Mouse (Mus musculus): ENCODE data around the gene Mthfd1l. TPM values are rescaled to one million over a fixed set of nuclear protein-coding genes. Genes with fewer than 3 reads are reported as not detected.
"Not testable (repeated sequence)": the region's sequence is repeated elsewhere in the genome, so short reads cannot be mapped to it uniquely, and the experiment has no call there.

Gene Mthfd1l
- total RNA-seq, 4 experiments from 2014 or later, result 0.72 to 1.9 (median 1.2) TPM

DNA sequence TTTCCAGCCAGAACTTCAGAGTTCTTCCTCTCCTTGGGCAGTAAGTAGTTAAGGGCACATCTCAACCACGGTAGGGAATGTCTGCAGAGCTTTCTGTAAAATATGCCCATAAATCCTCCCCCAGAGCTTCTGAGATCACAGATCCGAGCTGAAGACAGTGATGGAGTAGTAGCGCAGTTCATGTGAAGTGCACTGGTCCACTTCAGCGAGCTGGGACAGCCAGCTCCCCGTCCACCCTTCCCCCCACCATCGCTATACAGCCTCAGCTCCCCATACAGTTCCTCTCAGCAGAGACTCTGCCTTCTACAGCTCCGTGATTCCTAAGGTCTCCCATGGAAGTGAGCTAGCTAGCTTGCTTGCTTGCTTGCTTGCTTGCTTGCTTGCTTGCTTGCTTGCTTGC is 144.2 kb downstream of the Mthfd1l start:
- DNase-seq (ENCODE audit: low spot score), result no peak

GRCm38 (mm10) chr10:4119287-4119686 is 146.4 kb downstream of the Mthfd1l start:
- no peak for DNase-seq (ENCODE audit: low spot score)

DNA sequence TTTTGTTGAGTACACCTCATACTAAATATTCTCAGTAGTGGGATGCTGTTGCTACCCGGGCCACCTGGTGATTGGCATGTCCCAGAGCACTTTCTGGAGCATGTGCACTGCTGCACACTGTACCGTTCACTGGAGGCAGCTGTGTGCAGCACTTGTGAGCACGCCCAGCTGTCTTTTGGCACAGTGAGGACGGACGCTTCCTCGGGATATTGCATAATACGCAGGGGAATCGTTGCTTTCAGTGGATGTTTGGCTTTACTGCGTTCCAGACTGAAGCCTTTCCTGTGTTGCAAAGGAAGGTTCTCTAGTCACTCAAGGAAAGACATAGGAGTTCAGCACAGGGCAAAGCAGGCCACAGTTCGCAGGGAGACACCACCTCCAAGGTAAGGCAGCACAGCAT is 147.8 kb downstream of the Mthfd1l start:
- DNase-seq (ENCODE audit: low spot score), result peak; percentile 91

DNA sequence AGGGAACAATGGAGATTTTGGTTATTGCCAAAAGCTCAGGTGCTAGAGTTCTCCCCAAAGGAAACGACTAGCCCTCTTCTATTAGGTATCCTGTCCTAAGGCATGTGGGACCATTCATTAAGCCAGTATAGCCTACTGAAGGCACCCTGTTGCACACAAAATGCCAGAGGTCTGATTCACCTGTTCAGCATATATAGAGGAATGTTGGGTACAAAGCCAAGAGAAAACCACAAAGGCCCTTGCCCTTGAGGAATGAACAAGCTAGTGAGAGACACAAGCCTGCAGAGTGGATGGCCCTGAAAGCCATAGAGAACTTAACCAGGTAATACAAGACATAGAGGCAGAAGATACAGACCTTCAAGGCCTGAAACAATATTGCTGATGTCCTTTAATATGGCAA is 148.3 kb downstream of the Mthfd1l start:
- no peak for DNase-seq (ENCODE audit: low spot score)

- not testable (repeated sequence) for DNase-seq (ENCODE audit: low spot score)
These were observed 150.5 kb downstream of the Mthfd1l start for GRCm38 (mm10) chr10:4123280-4123945.

DNA sequence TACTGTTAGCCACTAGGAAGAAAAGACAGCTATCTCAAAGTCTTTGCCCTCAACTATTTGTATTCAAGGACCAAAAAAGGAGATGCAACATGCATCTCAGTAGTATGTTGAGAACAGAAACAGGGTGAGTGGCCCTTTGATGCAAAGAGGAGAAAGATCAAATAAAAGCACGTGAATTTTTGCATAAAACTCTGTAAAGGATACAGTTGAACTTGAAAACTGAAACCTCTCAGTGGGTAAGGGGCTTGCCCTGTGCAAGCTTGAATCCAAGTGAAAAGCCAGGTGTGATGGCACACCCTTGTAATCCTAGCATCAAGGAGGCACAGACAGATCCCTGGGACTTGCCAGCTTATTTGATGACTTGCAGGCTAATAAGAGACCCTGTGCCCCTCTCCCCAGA is 151.2 kb downstream of the Mthfd1l start:
- DNase-seq (ENCODE audit: low spot score), result no peak

GRCm38 (mm10) chr10:4125232-4125631 is 152.3 kb downstream of the Mthfd1l start:
- no peak for DNase-seq (ENCODE audit: low spot score)

DNA sequence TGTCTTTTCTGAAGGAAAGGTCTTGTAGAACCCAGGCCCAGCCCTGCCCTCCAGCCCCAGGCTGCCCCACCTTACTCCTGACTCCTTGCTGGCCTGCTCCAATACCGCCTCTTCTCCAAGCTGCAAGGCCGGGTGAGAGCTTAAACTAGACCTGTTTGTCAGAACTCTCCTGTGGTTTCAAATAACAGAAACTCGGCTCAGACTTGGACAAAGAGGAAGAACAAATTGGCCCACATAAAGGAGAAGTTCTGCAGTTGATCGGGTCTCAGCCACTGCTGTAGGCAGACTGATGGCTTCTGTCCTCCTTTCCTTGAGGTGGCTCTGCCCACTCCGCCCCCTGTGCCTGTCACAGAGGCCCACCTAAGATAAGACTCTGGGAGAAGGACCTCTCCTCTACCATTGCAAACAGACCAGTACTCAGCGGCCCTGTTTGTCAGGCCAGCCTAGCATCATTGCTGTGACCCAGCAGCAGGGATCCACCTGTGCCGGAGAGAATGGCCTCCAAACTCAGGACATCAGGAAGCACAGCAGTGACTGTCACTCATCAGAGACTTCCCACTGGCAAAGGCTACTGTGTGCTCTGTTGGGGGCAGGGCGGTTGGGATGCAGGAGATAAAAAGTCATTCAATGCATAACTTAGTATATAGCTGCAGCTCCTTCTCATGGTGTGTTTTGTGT is 153.6 kb downstream of the Mthfd1l start:
- DNase-seq (ENCODE audit: low spot score), result no peak

DNA sequence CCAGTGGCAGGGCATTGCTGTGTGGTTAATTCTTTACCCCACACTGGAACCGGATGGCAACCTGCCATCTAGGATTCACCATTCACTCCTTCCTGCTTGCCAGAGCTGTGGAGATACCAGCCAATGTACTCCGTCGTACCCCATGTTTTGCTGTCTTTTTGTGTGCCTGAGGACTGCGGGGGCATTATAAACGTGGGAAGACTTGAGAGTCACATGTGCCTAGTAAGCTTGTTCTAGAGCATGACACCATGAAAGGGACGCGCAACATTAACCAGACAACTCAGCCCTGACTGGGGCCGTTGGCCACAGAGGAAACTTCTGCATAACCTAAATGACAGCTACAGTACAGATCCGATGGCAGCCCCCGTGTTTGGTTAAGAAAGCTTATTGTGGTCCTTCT is 155.5 kb downstream of the Mthfd1l start:
- DNase-seq (ENCODE audit: low spot score), result no peak

GRCm38 (mm10) chr10:4128915-4129314 is 156.0 kb downstream of the Mthfd1l start:
- DNase-seq (ENCODE audit: low spot score), result peak; percentile 63

DNA sequence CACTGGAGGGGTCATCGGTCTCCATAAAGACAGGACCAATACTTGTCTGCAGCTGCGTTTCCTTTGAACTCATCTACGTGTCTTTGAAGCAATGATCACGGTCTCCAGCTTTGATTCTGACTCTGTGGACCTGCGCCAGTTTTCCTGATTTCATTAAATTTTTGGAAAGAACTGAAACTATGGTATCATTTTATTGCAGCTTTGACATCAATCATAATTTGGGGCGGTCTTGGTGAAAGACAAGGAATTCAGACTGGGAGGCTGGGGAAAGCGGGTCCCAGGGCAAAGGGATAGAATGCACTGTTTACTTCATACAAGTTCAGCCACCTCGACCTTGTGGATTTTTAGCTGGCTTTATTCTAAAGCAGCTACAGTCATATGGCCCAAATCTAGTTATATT is 156.5 kb downstream of the Mthfd1l start:
- no peak for DNase-seq (ENCODE audit: low spot score)

- DNase-seq (ENCODE audit: low spot score), result no peak
These were observed 157.2 kb downstream of the Mthfd1l start for GRCm38 (mm10) chr10:4130034-4130607.

GRCm38 (mm10) chr10:4132735-4133134 is 159.8 kb downstream of the Mthfd1l start:
- DNase-seq (ENCODE audit: low spot score), result no peak

DNA sequence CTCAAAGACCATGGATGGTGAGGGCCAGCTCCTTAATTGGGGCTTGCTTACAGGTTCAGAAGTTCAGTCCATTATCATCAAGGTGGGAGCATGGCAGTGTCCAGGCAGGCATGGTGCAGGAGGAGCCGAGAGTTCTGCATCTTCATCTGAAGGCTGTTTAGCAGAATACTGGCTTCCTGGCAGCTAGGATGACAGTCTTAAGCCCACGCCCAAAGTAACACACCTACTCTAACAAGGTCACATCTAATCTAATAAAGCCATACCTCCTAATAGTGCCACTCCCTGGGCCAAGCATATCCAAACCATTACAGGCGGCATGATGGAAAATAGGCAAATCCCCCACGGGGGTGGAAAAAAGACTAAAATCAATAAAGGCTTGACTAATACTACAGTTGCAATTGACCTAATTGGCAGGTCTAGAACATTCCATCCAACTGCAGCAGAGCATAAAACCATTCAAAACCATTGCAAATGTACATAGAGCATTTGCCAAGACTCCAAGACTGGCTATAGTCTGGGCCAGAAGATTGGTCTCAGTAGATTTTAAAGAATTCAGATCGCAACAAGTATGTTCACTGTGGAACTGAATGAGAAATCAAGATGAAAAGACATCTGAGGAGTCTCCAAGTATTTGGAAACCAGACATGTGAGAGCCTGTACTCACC is 162.3 kb downstream of the Mthfd1l start:
- no peak for DNase-seq (ENCODE audit: low spot score)

DNA sequence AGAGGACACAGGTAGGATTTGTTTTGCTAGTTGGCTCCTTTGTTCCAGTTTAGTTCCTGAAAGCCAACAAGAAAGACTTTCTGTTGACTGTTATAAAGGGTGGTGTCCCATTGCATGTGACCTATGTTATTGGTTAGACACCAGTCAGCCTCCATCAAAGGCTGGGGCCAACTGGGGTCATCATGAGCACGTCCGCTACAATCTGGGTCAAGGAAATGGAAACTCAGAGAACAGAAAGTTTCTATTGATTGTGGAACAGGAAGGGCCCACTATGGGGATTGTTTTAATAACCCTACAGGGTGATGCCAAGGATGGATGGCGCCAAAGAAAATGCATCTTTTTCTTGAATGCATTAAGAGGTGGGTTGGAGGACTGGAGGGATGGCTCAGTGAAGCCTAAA is 166.6 kb downstream of the Mthfd1l start:
- DNase-seq (ENCODE audit: low spot score), result no peak

DNA sequence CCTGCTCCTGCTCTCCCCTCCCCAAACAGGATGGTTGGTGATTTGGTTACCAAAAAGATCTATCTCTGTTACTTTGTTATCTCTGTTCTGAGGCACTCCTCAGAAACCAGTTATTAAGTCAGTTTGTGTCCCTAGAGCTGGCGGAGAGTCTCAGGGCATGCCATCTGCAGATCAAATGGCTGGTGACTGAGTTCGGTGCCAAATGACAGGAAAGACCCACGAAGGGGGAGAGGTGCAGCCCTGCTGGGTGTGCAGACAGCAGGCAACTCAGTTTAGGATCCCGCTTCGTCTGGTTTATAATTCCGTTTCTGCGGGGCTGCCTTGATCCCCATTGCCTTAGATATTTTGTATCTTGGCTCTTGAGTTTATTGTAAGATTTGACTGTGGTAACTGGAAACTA is 168.8 kb downstream of the Mthfd1l start:
- DNase-seq (ENCODE audit: low spot score), result no peak

DNA sequence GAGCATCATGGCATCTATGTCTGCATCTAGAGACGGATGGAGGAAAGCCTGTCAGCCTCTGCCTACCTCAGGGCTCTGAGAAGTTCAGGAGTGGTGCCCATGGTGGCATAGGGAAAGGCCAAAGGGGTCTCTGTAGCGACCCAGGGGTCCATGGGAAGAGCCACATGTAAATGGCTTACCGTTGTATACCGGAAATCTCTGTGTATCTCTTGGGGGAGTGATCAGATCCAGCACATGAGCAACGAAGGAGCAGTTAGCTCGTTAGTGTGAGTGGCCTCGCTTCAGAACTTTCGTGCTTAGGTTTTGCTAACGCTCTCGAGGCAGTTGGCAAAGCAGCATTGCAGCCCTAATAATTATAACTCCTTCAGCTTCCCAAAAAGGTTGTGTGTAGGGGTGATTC is 169.9 kb downstream of the Mthfd1l start:
- no peak for DNase-seq (ENCODE audit: low spot score)

DNA sequence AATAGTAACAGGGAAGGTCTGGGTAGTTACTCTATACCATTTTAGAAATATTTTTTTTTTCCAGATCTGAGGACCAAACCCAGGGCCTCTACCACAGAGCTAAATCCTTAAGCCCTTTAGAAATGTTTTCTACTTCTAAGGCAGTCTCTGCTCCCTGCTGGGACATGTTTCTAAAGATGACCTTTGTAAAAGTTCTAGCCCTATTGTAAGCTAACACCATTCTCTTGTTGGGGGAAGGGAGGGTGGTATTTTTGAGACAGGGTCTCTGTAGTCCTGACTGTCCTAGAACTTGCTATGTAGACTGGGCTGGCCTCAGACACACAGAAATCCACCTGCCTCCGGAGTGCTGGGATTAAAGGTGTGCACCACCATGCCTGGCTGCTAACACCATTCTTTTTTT is 170.5 kb downstream of the Mthfd1l start:
- DNase-seq (ENCODE audit: low spot score), result no peak

DNA sequence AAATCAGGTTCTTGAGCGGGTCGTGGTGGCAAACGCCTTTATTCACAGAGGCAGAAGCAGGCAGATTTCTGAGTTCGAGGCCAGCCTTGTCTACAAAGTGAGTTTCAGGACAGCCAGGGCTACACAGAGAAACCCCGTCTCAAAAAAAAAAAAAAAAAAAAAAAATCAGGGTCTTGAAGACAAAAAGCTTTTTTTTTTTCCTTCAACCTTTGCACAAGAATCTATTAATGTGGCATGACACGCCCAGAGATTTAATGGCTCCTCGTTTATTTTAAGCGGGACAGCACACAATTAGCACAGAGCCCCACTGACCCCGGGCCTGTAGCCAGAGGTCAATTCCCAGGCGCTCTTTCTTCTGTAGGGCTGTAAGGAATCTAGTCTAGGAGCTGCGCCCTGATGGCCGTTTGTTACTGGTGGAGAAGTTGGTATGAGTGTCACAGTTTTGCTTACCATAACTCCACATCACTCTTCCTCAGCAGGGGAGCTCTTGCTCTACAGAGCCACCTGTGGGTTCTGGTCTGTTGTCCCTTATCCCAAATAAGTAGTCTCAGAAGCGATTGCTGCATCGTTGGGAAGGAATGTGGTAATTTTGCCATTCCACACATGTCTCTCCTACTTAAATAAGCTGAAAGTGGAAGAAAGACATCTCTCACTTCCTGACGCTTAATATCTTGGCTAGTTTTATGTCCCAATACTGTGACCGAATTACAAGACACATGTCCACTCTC is 172.3 kb downstream of the Mthfd1l start:
- DNase-seq (ENCODE audit: low spot score), result no peak

DNA sequence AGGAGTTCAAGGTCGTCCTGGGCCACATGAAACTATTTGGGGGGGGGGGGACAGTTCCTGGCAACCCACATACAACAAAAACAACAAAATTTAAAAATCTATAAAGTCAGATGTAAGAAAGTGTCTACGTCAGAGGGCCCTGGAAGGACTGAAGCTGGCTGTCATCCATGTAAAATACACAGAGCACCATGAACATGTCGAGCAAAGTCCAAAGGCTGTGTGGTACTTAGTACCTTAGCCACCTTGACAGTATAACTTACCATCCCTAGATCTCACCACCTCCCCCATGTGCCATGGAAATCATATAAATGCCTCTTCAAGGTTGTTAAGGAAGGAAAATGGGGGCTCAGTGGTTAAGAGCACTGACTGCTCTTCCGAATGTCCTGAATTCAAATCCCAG is 174.0 kb downstream of the Mthfd1l start:
- no peak for DNase-seq (ENCODE audit: low spot score)

- no peak for DNase-seq (ENCODE audit: low spot score)
These were observed 178.2 kb downstream of the Mthfd1l start for GRCm38 (mm10) chr10:4151159-4151558.

Measured in heart, adult 8-10 months (tissue).